Mouse (Mus musculus): Measurements from ENCODE around the gene Hectd4. TPM values are rescaled to one million over a fixed set of nuclear protein-coding genes. Genes with fewer than 3 reads are reported as not detected.

Hectd4 gene
- polyA plus RNA-seq, 1 experiment from 2014 or later, result 17.1 TPM

DNA sequence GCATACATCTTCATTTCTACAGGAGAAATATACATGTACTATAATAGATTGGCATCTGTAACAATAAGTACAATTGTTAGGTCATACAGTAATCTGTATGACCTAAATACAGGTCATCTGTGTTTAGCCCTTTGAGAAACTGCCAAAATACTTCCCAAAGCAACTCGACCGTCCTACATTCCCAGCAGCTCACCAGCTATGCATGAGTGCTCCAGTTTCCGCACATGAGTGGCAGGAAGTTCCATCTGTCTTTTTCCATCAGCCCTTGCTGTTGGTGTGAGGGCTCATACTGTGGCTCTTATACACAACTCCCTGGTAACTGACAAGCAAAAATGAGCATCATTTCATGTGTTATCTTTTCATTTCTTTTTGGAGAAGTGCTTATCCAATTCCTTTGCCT lies 116.0 kb downstream of the Hectd4 start:
- no peak overlapping the region for H3K4me2 ChIP-seq (ENCODE audit: low read length)
- no peak for ATAC-seq
- no peak overlapping the region for H3K27ac ChIP-seq (ENCODE audit: low read depth, low read length)
- no peaks in the 10 kb centered on the region for H3K9me3 ChIP-seq (ENCODE audit: control insufficient read depth, low read length)
- H3K9ac ChIP-seq (ENCODE audit: low read depth, low read length), result no peak overlapping the region
- 68% methylated on average over 3 of the region's 3 CpGs for WGBS
- H3K4me1 ChIP-seq (ENCODE audit: control insufficient read depth, insufficient read depth, low read depth, low read length), result no peaks in the 10 kb centered on the region
- no peaks in the 10 kb centered on the region for H3K27me3 ChIP-seq (replicated peaks; ENCODE audit: control insufficient read depth, insufficient read depth, low read length)
- peaks cover 66% of the 10 kb centered on the region for H3K36me3 ChIP-seq (ENCODE audit: control insufficient read depth, insufficient read depth, low read length)
- H3K4me3 ChIP-seq (ENCODE audit: low read length), result no peak overlapping the region

DNA sequence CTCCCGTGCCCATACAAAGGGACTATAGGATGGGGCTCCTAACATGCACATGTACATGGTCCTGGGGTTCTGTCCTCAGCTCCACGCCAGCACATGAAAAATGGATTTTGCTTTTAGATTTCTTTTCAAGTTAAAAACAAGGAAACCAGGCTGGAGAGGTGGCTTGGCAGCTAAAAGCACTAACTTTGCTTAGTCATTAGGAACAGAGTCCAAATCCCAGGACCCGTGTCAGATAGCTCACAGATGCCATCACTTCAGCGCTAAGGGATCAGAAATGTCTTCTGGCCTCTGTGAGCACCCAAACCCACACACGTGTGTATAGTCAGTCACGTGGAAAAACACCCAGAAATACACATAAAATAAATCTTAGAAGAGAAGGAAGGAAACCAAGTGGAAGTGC lies 116.8 kb downstream of the Hectd4 start:
- Histone ChIP-seq H3K4me3 (ENCODE audit: low read length) (no peak overlapping the region), H3K9ac (ENCODE audit: low read depth, low read length) (no peak overlapping the region), H3K9me3 (ENCODE audit: control insufficient read depth, low read length) (no peaks in the 10 kb centered on the region), H3K4me1 (ENCODE audit: control insufficient read depth, insufficient read depth, low read depth, low read length) (no peaks in the 10 kb centered on the region), H3K27me3 (replicated peaks; ENCODE audit: control insufficient read depth, insufficient read depth, low read length) (no peaks in the 10 kb centered on the region), H3K27ac (ENCODE audit: low read depth, low read length) (no peak overlapping the region), H3K36me3 (ENCODE audit: control insufficient read depth, insufficient read depth, low read length) (peaks cover 65% of the 10 kb centered on the region), H3K4me2 (ENCODE audit: low read length) (no peak overlapping the region)
- no peak for ATAC-seq
- 96% methylated on average over 6 of the region's 6 CpGs for WGBS

DNA sequence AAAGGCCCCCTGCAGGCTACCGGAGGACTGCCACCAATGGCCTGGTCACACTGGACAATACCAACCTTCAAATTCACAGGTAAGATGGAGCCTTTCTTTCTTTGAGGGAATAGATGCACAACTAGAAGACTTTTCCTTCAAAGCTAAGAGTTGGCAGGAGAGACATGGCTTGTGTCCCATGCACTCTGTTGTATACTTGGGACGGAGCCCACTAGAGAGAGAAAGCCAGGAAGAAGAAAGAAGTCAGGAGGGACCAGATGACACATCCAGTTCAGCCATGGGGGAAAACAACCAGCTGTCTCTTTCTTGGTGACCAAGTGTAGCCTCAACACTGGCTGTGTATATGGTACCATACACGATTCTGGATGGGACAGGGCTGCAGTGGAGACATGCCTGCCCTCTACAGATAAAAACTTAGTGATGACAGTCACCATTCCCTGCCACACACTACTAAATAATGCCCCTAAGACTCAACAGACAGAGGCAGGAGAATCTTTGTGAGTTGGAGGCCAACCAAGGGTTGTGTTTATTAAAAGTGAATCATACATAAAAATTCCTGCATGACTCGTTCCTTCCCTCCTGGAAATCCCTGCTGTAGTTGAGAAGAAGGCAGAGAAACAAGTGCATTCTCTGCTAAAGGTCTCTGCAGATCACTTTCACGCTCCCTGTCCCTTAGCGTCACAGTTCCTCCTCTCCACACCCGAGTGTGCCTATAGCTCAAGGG lies 119.7 kb downstream of the Hectd4 start:
- ATAC-seq, result no peak
- no peak overlapping the region for H3K9ac ChIP-seq (ENCODE audit: low read depth, low read length)
- H3K4me2 ChIP-seq (ENCODE audit: low read length), result no peak overlapping the region
- 95% methylated on average over 7 of the region's 7 CpGs for WGBS
- no peak overlapping the region for H3K4me3 ChIP-seq (ENCODE audit: low read length)
- H3K36me3 ChIP-seq (ENCODE audit: control insufficient read depth, insufficient read depth, low read length), result peaks cover 70% of the 10 kb centered on the region
- H3K9me3 ChIP-seq (ENCODE audit: control insufficient read depth, low read length), result no peaks in the 10 kb centered on the region
- no peaks in the 10 kb centered on the region for H3K4me1 ChIP-seq (ENCODE audit: control insufficient read depth, insufficient read depth, low read depth, low read length)
- no peaks in the 10 kb centered on the region for H3K27me3 ChIP-seq (replicated peaks; ENCODE audit: control insufficient read depth, insufficient read depth, low read length)
- H3K27ac ChIP-seq (ENCODE audit: low read depth, low read length), result no peak overlapping the region

DNA sequence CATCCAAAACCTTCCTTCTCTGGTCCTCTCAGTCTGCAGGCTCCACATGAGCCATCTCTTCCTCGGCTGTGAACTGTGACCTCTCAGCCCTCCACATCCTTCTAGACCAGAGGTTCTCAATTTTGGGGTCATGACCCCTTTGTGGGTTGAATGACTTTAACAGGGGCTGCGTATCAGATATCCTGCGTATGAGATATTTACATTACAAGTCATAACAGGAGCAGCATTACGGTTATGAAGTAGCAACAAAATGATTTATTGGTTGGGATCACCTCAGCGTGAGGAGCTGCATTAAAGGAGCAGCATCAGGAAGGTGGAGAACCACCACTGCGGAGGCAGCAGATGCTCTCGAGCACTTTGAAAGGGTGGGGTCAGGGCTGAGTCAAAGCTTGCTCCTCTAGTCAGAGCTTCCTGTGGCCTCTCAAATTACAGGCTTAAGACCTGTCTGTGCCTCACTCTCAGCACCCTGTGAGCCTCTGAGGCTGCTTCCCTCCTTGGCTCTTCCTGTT lies 121.0 kb downstream of the Hectd4 start:
- ATAC-seq, result no peak
- WGBS, result 57% methylated on average over 7 of the region's 7 CpGs
- no peaks in the 10 kb centered on the region for H3K27me3 ChIP-seq (replicated peaks; ENCODE audit: control insufficient read depth, insufficient read depth, low read length)

DNA sequence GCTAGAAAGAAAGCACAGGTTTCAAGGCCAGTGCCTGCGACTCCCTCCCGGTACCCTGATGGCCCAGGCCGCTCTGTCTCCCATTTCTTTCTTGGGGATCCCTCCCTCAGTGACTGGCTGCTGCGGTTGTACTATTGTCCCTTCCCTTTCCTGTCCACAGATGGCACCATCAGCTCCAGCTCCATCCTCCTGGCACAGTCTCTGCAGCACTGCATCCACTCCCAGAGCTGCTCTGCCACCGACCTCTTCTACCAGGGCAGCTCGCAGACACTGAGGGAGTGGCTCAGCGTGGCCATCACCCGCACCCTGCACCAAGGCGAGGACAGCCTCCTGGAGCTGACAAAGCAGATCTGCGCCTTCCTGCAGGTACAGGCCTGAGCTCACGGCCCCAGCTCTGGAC lies 122.5 kb downstream of the Hectd4 start:
- H3K4me1 ChIP-seq (ENCODE audit: control insufficient read depth, insufficient read depth, low read depth, low read length), result no peaks in the 10 kb centered on the region
- WGBS, result 92% methylated on average over 11 of the region's 11 CpGs
- H3K27me3 ChIP-seq (replicated peaks; ENCODE audit: control insufficient read depth, insufficient read depth, low read length), result no peaks in the 10 kb centered on the region
- no peak overlapping the region for H3K27ac ChIP-seq (ENCODE audit: low read depth, low read length)
- no peaks in the 10 kb centered on the region for H3K9me3 ChIP-seq (ENCODE audit: control insufficient read depth, low read length)
- H3K36me3 ChIP-seq (ENCODE audit: control insufficient read depth, insufficient read depth, low read length), result peaks cover 55% of the 10 kb centered on the region
- no peak overlapping the region for H3K4me2 ChIP-seq (ENCODE audit: low read length)
- ATAC-seq, result no peak
- no peak overlapping the region for H3K9ac ChIP-seq (ENCODE audit: low read depth, low read length)
- no peak overlapping the region for H3K4me3 ChIP-seq (ENCODE audit: low read length)

More for the DNA sequence above, 121.0 kb downstream of the Hectd4 start:
- H3K4me1 ChIP-seq (ENCODE audit: control insufficient read depth, insufficient read depth, low read depth, low read length), result no peaks in the 10 kb centered on the region
- H3K36me3 ChIP-seq (ENCODE audit: control insufficient read depth, insufficient read depth, low read length), result peaks cover 65% of the 10 kb centered on the region
- H3K4me2 ChIP-seq (ENCODE audit: low read length), result no peak overlapping the region
- H3K9me3 ChIP-seq (ENCODE audit: control insufficient read depth, low read length), result no peaks in the 10 kb centered on the region
- H3K4me3 ChIP-seq (ENCODE audit: low read length), result no peak overlapping the region
- H3K27ac ChIP-seq (ENCODE audit: low read depth, low read length), result no peak overlapping the region
- H3K9ac ChIP-seq (ENCODE audit: low read depth, low read length), result no peak overlapping the region

DNA sequence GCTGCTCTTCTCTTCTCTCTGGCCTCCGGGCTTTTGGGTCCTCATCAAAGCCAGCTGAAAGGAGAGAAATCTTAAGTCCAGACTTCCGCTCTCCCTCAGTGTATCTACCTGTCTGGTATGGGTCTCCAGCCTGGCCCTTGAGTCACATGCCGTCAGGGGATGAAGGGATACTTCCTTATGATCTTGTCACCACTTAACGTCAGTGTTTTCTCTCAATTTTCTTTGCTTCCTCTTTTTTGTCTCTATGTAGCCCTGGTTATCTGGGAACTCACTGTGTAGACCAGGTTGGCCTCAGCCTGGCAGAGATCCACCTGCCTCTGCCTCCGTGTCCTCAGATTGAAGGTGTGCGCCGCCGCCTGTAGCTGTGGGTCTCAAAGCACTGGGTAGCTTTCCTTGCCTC lies 124.0 kb downstream of the Hectd4 start:
- Histone ChIP-seq H3K36me3 (ENCODE audit: control insufficient read depth, insufficient read depth, low read length) (peaks cover 58% of the 10 kb centered on the region), H3K4me1 (ENCODE audit: control insufficient read depth, insufficient read depth, low read depth, low read length) (no peaks in the 10 kb centered on the region), H3K4me2 (ENCODE audit: low read length) (no peak overlapping the region), H3K27me3 (replicated peaks; ENCODE audit: control insufficient read depth, insufficient read depth, low read length) (no peaks in the 10 kb centered on the region), H3K4me3 (ENCODE audit: low read length) (no peak overlapping the region), H3K9me3 (ENCODE audit: control insufficient read depth, low read length) (no peaks in the 10 kb centered on the region), H3K9ac (ENCODE audit: low read depth, low read length) (no peak overlapping the region), H3K27ac (ENCODE audit: low read depth, low read length) (no peak overlapping the region)
- no peak for ATAC-seq
- WGBS, result 94% methylated on average over 8 of the region's 8 CpGs

DNA sequence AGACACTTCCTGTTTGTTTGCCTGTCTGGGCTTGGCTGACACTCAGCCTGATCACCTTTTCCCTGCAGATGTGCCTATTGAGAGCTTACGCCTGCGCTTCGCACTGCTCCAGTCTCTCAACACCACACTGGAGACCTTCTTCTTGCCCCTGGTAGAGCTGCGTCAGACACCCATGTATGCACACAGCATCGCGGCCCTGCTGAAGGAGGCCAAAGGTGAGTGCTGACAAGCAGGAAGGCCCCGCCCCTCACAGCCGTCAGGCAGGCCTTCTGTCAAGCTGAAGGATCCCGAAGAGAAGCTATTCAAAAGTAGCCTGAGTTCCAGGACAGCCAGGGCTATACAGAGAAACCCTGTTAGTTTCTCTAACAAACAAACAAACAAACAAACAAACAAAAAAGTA lies 139.2 kb downstream of the Hectd4 start:
- no peak for ATAC-seq
- Histone ChIP-seq H3K9me3 (ENCODE audit: control insufficient read depth, low read length) (no peaks in the 10 kb centered on the region), H3K4me3 (ENCODE audit: low read length) (no peak overlapping the region), H3K4me2 (ENCODE audit: low read length) (no peak overlapping the region), H3K27ac (ENCODE audit: low read depth, low read length) (no peak overlapping the region), H3K36me3 (ENCODE audit: control insufficient read depth, insufficient read depth, low read length) (peaks cover 73% of the 10 kb centered on the region), H3K9ac (ENCODE audit: low read depth, low read length) (no peak overlapping the region), H3K27me3 (replicated peaks; ENCODE audit: control insufficient read depth, insufficient read depth, low read length) (no peaks in the 10 kb centered on the region), H3K4me1 (ENCODE audit: control insufficient read depth, insufficient read depth, low read depth, low read length) (no peaks in the 10 kb centered on the region)
- WGBS, result 76% methylated on average over 9 of the region's 9 CpGs

DNA sequence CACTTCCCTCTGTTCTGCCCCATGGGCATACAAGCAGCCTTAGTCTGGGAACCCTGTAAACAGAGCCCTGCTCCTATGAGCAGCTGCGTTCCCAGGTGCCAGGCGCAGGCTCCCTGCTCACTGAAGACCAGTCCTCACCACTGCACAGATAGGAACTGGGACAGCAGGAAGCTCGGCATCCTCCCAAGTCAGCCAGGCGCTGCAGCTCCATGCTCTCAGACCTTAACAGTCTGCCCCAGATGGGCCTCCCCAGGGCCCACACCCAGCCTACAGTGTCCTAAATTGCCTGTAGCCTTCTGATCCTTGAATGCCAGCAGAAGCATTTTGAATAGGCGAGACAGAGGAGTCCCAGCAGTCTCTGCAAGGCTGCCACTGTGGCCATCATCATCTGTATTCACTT lies 141.7 kb downstream of the Hectd4 start:
- no peak overlapping the region for H3K4me2 ChIP-seq (ENCODE audit: low read length)
- 97% methylated on average over 5 of the region's 5 CpGs for WGBS
- H3K27me3 ChIP-seq (replicated peaks; ENCODE audit: control insufficient read depth, insufficient read depth, low read length), result no peaks in the 10 kb centered on the region
- H3K36me3 ChIP-seq (ENCODE audit: control insufficient read depth, insufficient read depth, low read length), result peaks cover 71% of the 10 kb centered on the region
- H3K4me3 ChIP-seq (ENCODE audit: low read length), result no peak overlapping the region
- H3K9ac ChIP-seq (ENCODE audit: low read depth, low read length), result no peak overlapping the region
- no peak for ATAC-seq
- H3K9me3 ChIP-seq (ENCODE audit: control insufficient read depth, low read length), result no peaks in the 10 kb centered on the region
- no peak overlapping the region for H3K27ac ChIP-seq (ENCODE audit: low read depth, low read length)
- H3K4me1 ChIP-seq (ENCODE audit: control insufficient read depth, insufficient read depth, low read depth, low read length), result no peaks in the 10 kb centered on the region

DNA sequence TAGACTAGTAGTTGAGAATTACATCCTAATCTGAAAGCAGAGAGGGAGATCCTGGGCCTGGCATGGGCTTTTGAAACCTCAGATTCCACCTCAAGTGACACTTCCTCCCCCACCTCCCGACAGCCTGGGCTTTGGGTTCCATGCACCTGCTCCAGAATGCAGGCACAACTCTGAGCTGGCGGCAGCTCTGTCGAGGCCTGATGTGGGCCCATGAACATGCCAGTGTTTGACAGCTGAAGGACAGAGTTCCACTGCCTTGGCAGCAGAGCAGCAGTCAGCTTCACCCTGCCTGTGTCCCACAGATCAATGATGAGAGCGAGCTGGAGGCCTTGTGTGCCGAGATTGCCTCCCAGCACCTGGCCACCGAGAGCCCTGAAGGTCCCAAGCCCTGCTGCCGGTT lies 143.4 kb downstream of the Hectd4 start:
- Histone ChIP-seq H3K4me3 (ENCODE audit: low read length) (no peak overlapping the region), H3K36me3 (ENCODE audit: control insufficient read depth, insufficient read depth, low read length) (peaks cover 76% of the 10 kb centered on the region), H3K9me3 (ENCODE audit: control insufficient read depth, low read length) (no peaks in the 10 kb centered on the region), H3K9ac (ENCODE audit: low read depth, low read length) (no peak overlapping the region), H3K27ac (ENCODE audit: low read depth, low read length) (no peak overlapping the region), H3K4me1 (ENCODE audit: control insufficient read depth, insufficient read depth, low read depth, low read length) (no peaks in the 10 kb centered on the region), H3K4me2 (ENCODE audit: low read length) (no peak overlapping the region), H3K27me3 (replicated peaks; ENCODE audit: control insufficient read depth, insufficient read depth, low read length) (no peaks in the 10 kb centered on the region)
- no peak for ATAC-seq
- 93% methylated on average over 7 of the region's 7 CpGs for WGBS

All from hindbrain, embryonic 16.5 days (tissue).